Mouse (Mus musculus): Measurements from ENCODE around the gene Gprc5d. TPM values are rescaled to one million over a fixed set of nuclear protein-coding genes. Genes with fewer than 3 reads are reported as not detected.

The Gprc5d gene
- polyA plus RNA-seq, 1 experiment from 2014 or later: not detected

GRCm38 (mm10) chr6:135085703-135086102 lies 32.4 kb downstream of the Gprc5d start:
- Histone ChIP-seq H3K4me3 (no peak overlapping the region), H3K27me3 (ENCODE audit: insufficient read depth, poor library complexity, severe bottlenecking) (peaks cover 10% of the 10 kb centered on the region), H3K36me3 (no peaks in the 10 kb centered on the region), H3K27ac (no peak overlapping the region), H3K9me3 (no peaks in the 10 kb centered on the region), H3K4me1 (replicated peaks) (peaks cover 16% of the 10 kb centered on the region)
- WGBS: 86% methylated on average over 1 of the region's 1 CpGs
- no peak for DNase-seq (ENCODE audit: low spot score)

- no peak for DNase-seq (ENCODE audit: low spot score)
- Histone ChIP-seq H3K27ac (no peak overlapping the region), H3K4me3 (no peak overlapping the region), H3K36me3 (no peaks in the 10 kb centered on the region), H3K27me3 (ENCODE audit: insufficient read depth, poor library complexity, severe bottlenecking) (peaks cover 4% of the 10 kb centered on the region), H3K9me3 (no peaks in the 10 kb centered on the region), H3K4me1 (replicated peaks) (peaks cover 8% of the 10 kb centered on the region)
- 74% methylated on average over 10 of the region's 10 CpGs for WGBS
These were observed 34.0 kb downstream of the Gprc5d start for GRCm38 (mm10) chr6:135083991-135084502.

- no peak for DNase-seq (ENCODE audit: low spot score)
- H3K27me3 ChIP-seq (ENCODE audit: insufficient read depth, poor library complexity, severe bottlenecking): no peaks in the 10 kb centered on the region; the same call in 1 of the 2 replicates
- H3K27ac ChIP-seq: no peak overlapping the region
- no peak overlapping the region for H3K4me3 ChIP-seq
- H3K9me3 ChIP-seq: no peaks in the 10 kb centered on the region
- H3K36me3 ChIP-seq: peaks cover 7% of the 10 kb centered on the region; the same call in 1 of the 2 replicates
- H3K4me1 ChIP-seq (replicated peaks): peaks cover 14% of the 10 kb centered on the region
- WGBS: 49% methylated on average over 12 of the region's 12 CpGs
These were observed 39.7 kb downstream of the Gprc5d start for GRCm38 (mm10) chr6:135078420-135078819.

- no peaks in the 10 kb centered on the region for H3K9me3 ChIP-seq
- H3K4me1 ChIP-seq (replicated peaks): peaks cover 20% of the 10 kb centered on the region
- no peaks in the 10 kb centered on the region; the same call in 1 of the 2 replicates for H3K27me3 ChIP-seq (ENCODE audit: insufficient read depth, poor library complexity, severe bottlenecking)
- peaks cover 7% of the 10 kb centered on the region; the same call in 1 of the 2 replicates for H3K36me3 ChIP-seq
- peak overlapping the region; percentile 53 for H3K27ac ChIP-seq
- 39% methylated on average over 3 of the region's 3 CpGs for WGBS
- DNase-seq (ENCODE audit: low spot score): peak; percentile 12
- H3K4me3 ChIP-seq: no peak overlapping the region
These were observed 41.9 kb downstream of the Gprc5d start for GRCm38 (mm10) chr6:135076202-135076601.

- Histone ChIP-seq H3K36me3 (peaks cover 7% of the 10 kb centered on the region; the same call in 1 of the 2 replicates), H3K27ac (no peak overlapping the region), H3K27me3 (ENCODE audit: insufficient read depth, poor library complexity, severe bottlenecking) (no peaks in the 10 kb centered on the region; the same call in 1 of the 2 replicates), H3K4me3 (no peak overlapping the region), H3K9me3 (no peaks in the 10 kb centered on the region), H3K4me1 (replicated peaks) (peaks cover 20% of the 10 kb centered on the region)
- DNase-seq (ENCODE audit: low spot score): no peak
- WGBS: 83% methylated on average over 6 of the region's 6 CpGs
These were observed 43.6 kb downstream of the Gprc5d start for GRCm38 (mm10) chr6:135074405-135074947.

GRCm38 (mm10) chr6:135070347-135070746 lies 47.7 kb downstream of the Gprc5d start:
- DNase-seq (ENCODE audit: low spot score): no peak
- H3K27ac ChIP-seq: no peak overlapping the region
- no peaks in the 10 kb centered on the region for H3K9me3 ChIP-seq
- no peaks in the 10 kb centered on the region for H3K36me3 ChIP-seq
- H3K4me3 ChIP-seq: no peak overlapping the region
- peaks cover 24% of the 10 kb centered on the region for H3K27me3 ChIP-seq (ENCODE audit: insufficient read depth, poor library complexity, severe bottlenecking)
- 91% methylated on average over 2 of the region's 2 CpGs for WGBS
- H3K4me1 ChIP-seq (replicated peaks): peaks cover 33% of the 10 kb centered on the region

GRCm38 (mm10) chr6:135069856-135070255 lies 48.2 kb downstream of the Gprc5d start:
- Histone ChIP-seq H3K27ac (no peak overlapping the region), H3K4me3 (no peak overlapping the region), H3K27me3 (ENCODE audit: insufficient read depth, poor library complexity, severe bottlenecking) (peaks cover 29% of the 10 kb centered on the region), H3K36me3 (no peaks in the 10 kb centered on the region), H3K4me1 (replicated peaks) (peaks cover 38% of the 10 kb centered on the region), H3K9me3 (no peaks in the 10 kb centered on the region)
- WGBS: 70% methylated on average over 6 of the region's 6 CpGs
- no peak for DNase-seq (ENCODE audit: low spot score)

- Histone ChIP-seq H3K27me3 (ENCODE audit: insufficient read depth, poor library complexity, severe bottlenecking) (peaks cover 45% of the 10 kb centered on the region), H3K9me3 (no peaks in the 10 kb centered on the region), H3K36me3 (no peaks in the 10 kb centered on the region), H3K4me3 (no peak overlapping the region), H3K27ac (no peak overlapping the region), H3K4me1 (replicated peaks) (peaks cover 35% of the 10 kb centered on the region)
- WGBS: 92% methylated on average over 5 of the region's 5 CpGs
- no peak for DNase-seq (ENCODE audit: low spot score)
These were observed 49.9 kb downstream of the Gprc5d start for GRCm38 (mm10) chr6:135068221-135068620.

- peak overlapping the region; percentile 40; the same call in 1 of the 2 replicates for H3K27ac ChIP-seq
- DNase-seq (ENCODE audit: low spot score): no peak
- WGBS: 29% methylated on average over 6 of the region's 6 CpGs
- no peaks in the 10 kb centered on the region for H3K9me3 ChIP-seq
- no peaks in the 10 kb centered on the region for H3K36me3 ChIP-seq
- peak overlapping the region; percentile 21; the same call in 1 of the 2 replicates for H3K4me3 ChIP-seq
- peaks cover 34% of the 10 kb centered on the region for H3K4me1 ChIP-seq (replicated peaks)
- peaks cover 52% of the 10 kb centered on the region for H3K27me3 ChIP-seq (ENCODE audit: insufficient read depth, poor library complexity, severe bottlenecking)
These were observed 51.2 kb downstream of the Gprc5d start for GRCm38 (mm10) chr6:135066795-135067445.

- peaks cover 29% of the 10 kb centered on the region for H3K4me1 ChIP-seq (replicated peaks)
- H3K9me3 ChIP-seq: no peaks in the 10 kb centered on the region
- peak within 1 kb of the TSS; percentile 83 for H3K27ac ChIP-seq
- H3K27me3 ChIP-seq (ENCODE audit: insufficient read depth, poor library complexity, severe bottlenecking): peaks cover 52% of the 10 kb centered on the region
- under 1% methylated on average over 44 of the region's 44 CpGs for WGBS
- H3K36me3 ChIP-seq: no peaks in the 10 kb centered on the region
- peak within 1 kb of the TSS; percentile 61 for H3K4me3 ChIP-seq
- DNase-seq (ENCODE audit: low spot score): peak; percentile 68
These were observed 52.7 kb downstream of the Gprc5d start, which contains the start of gene Gprc5a for GRCm38 (mm10) chr6:135065236-135065957. Gene Gprc5a (plus strand): TSS chr6:135065651.

- Histone ChIP-seq H3K4me1 (replicated peaks) (peaks cover 29% of the 10 kb centered on the region), H3K36me3 (no peaks in the 10 kb centered on the region), H3K4me3 (no peak overlapping the region), H3K9me3 (no peaks in the 10 kb centered on the region), H3K27me3 (ENCODE audit: insufficient read depth, poor library complexity, severe bottlenecking) (peaks cover 52% of the 10 kb centered on the region), H3K27ac (no peak overlapping the region)
- WGBS: 60% methylated on average over 12 of the region's 12 CpGs
- DNase-seq (ENCODE audit: low spot score): no peak
These were observed 53.5 kb downstream of the Gprc5d start for GRCm38 (mm10) chr6:135064621-135065020.

- Histone ChIP-seq H3K36me3 (no peaks in the 10 kb centered on the region), H3K27ac (no peak overlapping the region), H3K4me1 (replicated peaks) (peaks cover 8% of the 10 kb centered on the region), H3K4me3 (no peak overlapping the region), H3K9me3 (no peaks in the 10 kb centered on the region), H3K27me3 (ENCODE audit: insufficient read depth, poor library complexity, severe bottlenecking) (peaks cover 32% of the 10 kb centered on the region)
- DNase-seq (ENCODE audit: low spot score): no peak
- WGBS: 94% methylated on average over 4 of the region's 4 CpGs
These were observed 57.4 kb downstream of the Gprc5d start for GRCm38 (mm10) chr6:135060728-135061127.

Measured in hindbrain, embryonic 10.5 days (tissue).